ENCODE assay signal across 27 mouse cellular contexts in the genomic region with DNA sequence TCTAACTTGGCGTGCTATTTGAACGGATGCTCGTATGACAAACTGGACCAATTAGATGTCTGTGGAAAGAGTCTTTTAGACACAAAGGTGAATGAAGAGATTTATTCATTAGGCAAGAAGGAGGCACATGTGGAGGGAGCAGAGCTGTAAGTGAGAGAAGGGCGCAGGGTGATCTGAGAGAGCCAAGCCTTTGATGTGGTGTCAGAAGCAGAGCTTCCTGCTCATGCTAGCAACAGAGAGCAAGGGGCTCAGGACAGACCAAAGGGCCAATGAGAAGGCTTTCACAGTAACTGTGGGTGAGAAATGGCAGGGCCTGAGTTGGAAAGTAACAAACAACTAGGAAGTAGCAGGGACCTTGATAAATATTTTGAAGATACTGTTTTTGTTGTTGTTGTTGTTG.
A peak's percentile ranks its signal among the peaks of the same experiment; 100 is the strongest.
DNase-seq lines count a peak whose midpoint lies in the region; ATAC-seq and TF ChIP-seq lines count a peak whose summit lies in the region.
"Had no signal": no experiment of that assay in that cellular context is flagged by ENCODE, and none has a peak within 500 bp of the region (broad histone marks: within the 10 kb centered on the region; RNA-seq: fewer than 3 reads in every experiment).

No protein-coding gene starts in this region.

- WGBS in thymus, adult 2 months, result 59% methylated on average over 4 of the region's 4 CpGs
- WGBS in forebrain, embryonic 11.5 days, result 81% methylated on average over 4 of the region's 4 CpGs

- ATAC-seq in inflammation-experienced regulatory T-cells, adult 6 months, result peak; percentile 84
- no peak for ATAC-seq in forebrain, embryonic 11.5 days (replicated peaks; ENCODE audit: low FRiP score)
- ATAC-seq: forebrain, embryonic 15.5 days; hindbrain, embryonic 16.5 days; intestine, embryonic 16.5 days had no signal

- TF ChIP-seq POLR2A in thymus, adult 2 months (IDR thresholded peaks at IDR 0.05; ENCODE audit: control insufficient read depth, extremely low read depth, insufficient read depth, low read length, poor library complexity), result no peak

- no peak overlapping the region for H3K4me3 ChIP-seq in thymus, adult 2 months (ENCODE audit: control insufficient read depth, insufficient read depth, low read length)
- no peak overlapping the region for H3K4me3 ChIP-seq in forebrain, embryonic 11.5 days (ENCODE audit: low read depth, low read length)
- H3K4me3 ChIP-seq: embryonic facial prominence, embryonic 12.5 days; forebrain, embryonic 15.5 days; heart, embryonic 10.5 days; heart, embryonic 15.5 days; limb, embryonic 12.5 days had no signal

- no peaks in the 10 kb centered on the region for H3K36me3 ChIP-seq in thymus, adult 2 months (ENCODE audit: control insufficient read depth, insufficient read depth, low read length)
- no peaks in the 10 kb centered on the region for H3K36me3 ChIP-seq in forebrain, embryonic 11.5 days (ENCODE audit: control insufficient read depth, insufficient read depth, low read length)
- H3K36me3 ChIP-seq: embryonic facial prominence, embryonic 12.5 days; forebrain, embryonic 15.5 days; heart, embryonic 10.5 days; heart, embryonic 15.5 days; limb, embryonic 12.5 days had no signal

- no peaks in the 10 kb centered on the region for H3K9me3 ChIP-seq in forebrain, embryonic 11.5 days (ENCODE audit: control insufficient read depth, low read length)
- H3K9me3 ChIP-seq: embryonic facial prominence, embryonic 12.5 days; forebrain, embryonic 15.5 days; heart, embryonic 10.5 days; heart, embryonic 15.5 days; limb, embryonic 12.5 days had no signal

- no peak overlapping the region for H3K4me2 ChIP-seq in forebrain, embryonic 11.5 days (ENCODE audit: low read depth, low read length, severe bottlenecking)
- H3K4me2 ChIP-seq: embryonic facial prominence, embryonic 12.5 days; forebrain, embryonic 15.5 days; heart, embryonic 15.5 days; limb, embryonic 12.5 days had no signal

- TF ChIP-seq CTCF in thymus, adult 2 months (IDR thresholded peaks at IDR 0.05; ENCODE audit: borderline replicate concordance, control insufficient read depth, extremely low read depth, insufficient read depth, low read length, poor library complexity), result no peak

- DNase-seq in CD8-positive naive resting alpha-beta T cell, adult 2 months (ENCODE audit: low read depth in 2 of 2, low spot score in 2 of 2), result peak; percentile 2 to 6
- peak; percentile 14 for DNase-seq in thymus, adult 2 months
- peak; percentile 15 to 23 for DNase-seq in thymus, postnatal 36 days
- DNase-seq in left cerebral cortex, adult 9 months (ENCODE audit: low spot score in 2 of 2), result no peak
- DNase-seq in adrenal gland, postnatal 14 days, result no peak
- no peak for DNase-seq in forebrain, embryonic 11.5 days (ENCODE audit: low spot score)
- DNase-seq in urinary bladder, postnatal 25 days (ENCODE audit: low spot score), result no peak
- DNase-seq: adrenal gland, postnatal 10 days; B cell, adult 2 months; cerebellum, adult 11 months; cerebellum, postnatal 10 days; gastrocnemius, postnatal 25 days; heart, adult 11 months; kidney, adult 9 months; kidney, postnatal 10 days; lung, postnatal 36 days; midbrain, embryonic 14.5 days; right cerebral cortex, postnatal 4 days had no signal

- no peaks in the 10 kb centered on the region for H3K27me3 ChIP-seq in thymus, adult 2 months (ENCODE audit: control insufficient read depth, insufficient read depth, low read length)
- no peaks in the 10 kb centered on the region for H3K27me3 ChIP-seq in forebrain, embryonic 11.5 days (ENCODE audit: control insufficient read depth, insufficient read depth, low read length)
- H3K27me3 ChIP-seq: embryonic facial prominence, embryonic 12.5 days; forebrain, embryonic 15.5 days; heart, embryonic 15.5 days; limb, embryonic 12.5 days had no signal

- H3K27ac ChIP-seq in thymus, adult 2 months (ENCODE audit: control insufficient read depth, insufficient read depth, low read length), result no peak overlapping the region
- H3K27ac ChIP-seq in forebrain, embryonic 11.5 days (ENCODE audit: low read depth, low read length), result no peak overlapping the region
- H3K27ac ChIP-seq: embryonic facial prominence, embryonic 12.5 days; forebrain, embryonic 15.5 days; heart, embryonic 10.5 days; heart, embryonic 15.5 days; limb, embryonic 12.5 days; stomach, postnatal 0 days had no signal

- no peak overlapping the region for H3K9ac ChIP-seq in forebrain, embryonic 11.5 days (ENCODE audit: low read length)
- H3K9ac ChIP-seq: embryonic facial prominence, embryonic 12.5 days; forebrain, embryonic 15.5 days; heart, embryonic 15.5 days; limb, embryonic 12.5 days had no signal

- H3K4me1 ChIP-seq in thymus, adult 2 months (replicated peaks; ENCODE audit: control insufficient read depth, insufficient read depth, low read length), result peaks cover 3% of the 10 kb centered on the region
- no peaks in the 10 kb centered on the region for H3K4me1 ChIP-seq in forebrain, embryonic 11.5 days (replicated peaks; ENCODE audit: control insufficient read depth, insufficient read depth, low read length)
- H3K4me1 ChIP-seq: embryonic facial prominence, embryonic 12.5 days; forebrain, embryonic 15.5 days; heart, embryonic 10.5 days; heart, embryonic 15.5 days; limb, embryonic 12.5 days had no signal

Comparison
In these comparisons a context has a peak if more than half of its experiments do, and no peak if none do; other contexts are left out.
1. DNase-seq: peak in CD8-positive naive resting alpha-beta T cell, adult 2 months (2 of 2), thymus, adult 2 months (single experiment) and thymus, postnatal 36 days (2 of 2); none in left cerebral cortex, adult 9 months (0 of 2), adrenal gland, postnatal 14 days (single experiment), forebrain, embryonic 11.5 days (single experiment) and urinary bladder, postnatal 25 days (single experiment).